Mouse (Mus musculus) lung, postnatal 0 days (tissue): ENCODE measurements around the gene Slc6a8. TPM values are rescaled to one million over a fixed set of nuclear protein-coding genes. Genes with fewer than 3 reads are reported as not detected.

Experiments
- ATAC-seq: fragments of 200-750 bp; cut with Nextera tagmentation; 2 replicates; pipeline ENCODE4 v1.8.0; 2017; ENCODE audit warnings: moderate library complexity
- DNase-seq: peaks from one replicate; pipeline ENCODE4 v3.0.0-alpha.2; 2016; ENCODE audit warnings: low spot score
- H3K27ac ChIP-seq: fragments of 300-500 bp; sonication (generic); 2 replicates; pipeline ENCODE4 v1.5.1; 2014; ENCODE audit warnings: antibody characterized with exemption, mild to moderate bottlenecking, low read length, mixed read lengths
- H3K27me3 ChIP-seq: fragments of 300-500 bp; sonication (generic); replicated peaks from 2 replicates; pipeline ENCODE4 v1.6.1; 2014; ENCODE audit warnings: low read length, mixed read lengths; ENCODE audit not compliant: insufficient read depth
- H3K36me3 ChIP-seq: fragments of 300-500 bp; sonication (generic); 2 replicates; pipeline ENCODE4 v1.6.1; 2014; ENCODE audit warnings: low read length, mixed read lengths; ENCODE audit not compliant: insufficient read depth
- H3K4me1 ChIP-seq: fragments of 300-500 bp; sonication (generic); 2 replicates; pipeline ENCODE4 v1.6.1; 2014; ENCODE audit warnings: antibody characterized with exemption, low read depth, low read length, mixed read lengths; ENCODE audit not compliant: insufficient read depth
- H3K4me2 ChIP-seq: fragments of 300-500 bp; sonication (generic); replicated peaks from 2 replicates; pipeline ENCODE4 v1.6.1; 2014; ENCODE audit warnings: low read depth, mild to moderate bottlenecking, low read length, moderate library complexity, mixed read lengths
- H3K4me3 ChIP-seq: fragments of 300-500 bp; sonication (generic); 2 replicates; pipeline ENCODE4 v1.5.1; 2014; ENCODE audit warnings: low read depth, low read length
- H3K9ac ChIP-seq: fragments of 300-500 bp; sonication (generic); replicated peaks from 2 replicates; pipeline ENCODE4 v1.6.1; 2014; ENCODE audit warnings: low read depth, mild to moderate bottlenecking
- H3K9me3 ChIP-seq: fragments of 300-500 bp; sonication (generic); 2 replicates; pipeline ENCODE4 v1.6.1; 2016; ENCODE audit warnings: low read length, mixed read lengths
- CTCF ChIP-seq: IDR thresholded peaks from 2 replicates; pipeline ENCODE4 v1.5.1; 2016; ENCODE audit warnings: antibody characterized with exemption, mild to moderate bottlenecking
- EP300 ChIP-seq: IDR thresholded peaks from 2 replicates; pipeline ENCODE4 v1.6.1; 2016; ENCODE audit warnings: antibody characterized with exemption, mild to moderate bottlenecking, control low read depth
- WGBS: fragments of 180-500 bp; shearing (Covaris S2); extraction: QIAGEN DNeasy Blood & Tissue Kit; methylation state at CpG from one replicate; pipeline ENCODE4 v1.1.7; 2014; 5-methylcytosine and 5-hydroxymethylcytosine counted together
- polyA plus RNA-seq: library from polyadenylated mRNA; unstranded; fragments of >200 nt; fragmentation: Nextera tagmentation; extraction: Ambion mirVana; gene quantifications from 2 replicates; pipeline ENCODE4 v1.2.1, GENCODE M21; 2015

Slc6a8 gene
- polyA plus RNA-seq, 1 experiment from 2014 or later, result 7.5 TPM

DNA sequence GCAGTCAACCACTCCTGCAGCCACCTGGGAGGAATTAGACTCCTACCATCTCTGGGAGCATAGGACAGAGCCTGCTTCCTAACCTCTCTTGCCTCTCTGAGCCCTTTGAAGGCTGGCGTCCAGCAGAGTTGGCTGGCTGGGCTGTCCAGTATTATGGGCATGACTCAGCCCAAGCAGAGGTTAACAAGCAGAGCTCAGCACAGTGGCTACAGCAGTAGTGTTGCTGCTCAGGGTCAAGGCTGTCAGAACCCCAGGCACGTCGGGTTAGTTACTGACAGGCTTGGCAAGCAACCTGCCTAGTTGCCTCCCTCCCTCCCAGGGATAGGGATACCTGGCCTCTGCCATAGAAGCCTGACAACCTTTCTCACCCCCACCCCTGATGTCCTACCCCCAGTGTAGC, 45.3 kb downstream of the Slc6a8 start:
- Histone ChIP-seq H3K36me3 (no peaks in the 10 kb centered on the region), H3K4me2 (peak overlapping the region; percentile 61), H3K9me3 (no peaks in the 10 kb centered on the region), H3K27ac (peak overlapping the region; percentile 87), H3K4me3 (no peak overlapping the region), H3K4me1 (no peaks in the 10 kb centered on the region), H3K9ac (no peak overlapping the region), H3K27me3 (no peaks in the 10 kb centered on the region)
- TF ChIP-seq CTCF (no peak), EP300 (no peak)
- ATAC-seq (no peak), DNase-seq (peak; percentile 13)
- WGBS, result 44% methylated on average over 3 of the region's 3 CpGs

DNA sequence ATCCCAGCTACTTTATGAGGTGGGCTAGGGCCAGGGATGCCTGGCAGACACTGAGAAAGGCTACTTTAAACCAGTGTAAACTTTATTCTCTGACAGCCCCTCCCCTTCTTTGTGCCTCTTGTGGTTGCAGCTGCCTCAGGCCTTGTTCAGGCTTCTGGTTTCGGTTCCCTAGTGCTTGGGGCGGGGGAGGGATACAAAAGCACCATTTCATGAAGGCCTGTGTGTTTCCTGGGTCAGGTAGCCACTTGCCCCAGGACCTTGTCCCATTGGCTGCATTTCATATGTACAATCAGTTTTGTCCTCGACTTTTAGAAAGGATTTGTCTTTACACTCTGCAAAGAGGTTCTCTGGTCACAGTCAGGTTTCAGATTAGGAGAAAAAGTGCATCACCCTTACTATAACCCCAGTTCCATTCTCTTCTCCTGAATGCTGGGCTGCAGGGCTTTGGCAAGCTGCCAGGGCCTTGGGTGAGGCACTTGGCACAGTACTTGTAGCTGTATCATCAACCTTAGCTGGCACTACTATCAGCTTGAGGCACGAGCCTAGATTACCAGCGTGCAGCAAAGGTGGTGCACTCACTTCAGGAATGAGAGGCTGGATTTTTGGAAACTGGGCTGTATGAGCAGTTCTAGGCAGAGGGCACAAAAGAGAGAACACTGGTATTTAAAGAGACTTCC, 45.9 kb downstream of the Slc6a8 start:
- Histone ChIP-seq H3K27me3 (no peaks in the 10 kb centered on the region), H3K9me3 (no peaks in the 10 kb centered on the region), H3K4me3 (no peak overlapping the region), H3K27ac (peak overlapping the region; percentile 87), H3K4me2 (peak overlapping the region; percentile 61), H3K9ac (no peak overlapping the region), H3K36me3 (no peaks in the 10 kb centered on the region), H3K4me1 (no peaks in the 10 kb centered on the region)
- 19% methylated on average over 5 of the region's 5 CpGs for WGBS
- ATAC-seq (no peak), DNase-seq (peak; percentile 42)
- no peak for TF ChIP-seq EP300
- no peak for TF ChIP-seq CTCF

DNA sequence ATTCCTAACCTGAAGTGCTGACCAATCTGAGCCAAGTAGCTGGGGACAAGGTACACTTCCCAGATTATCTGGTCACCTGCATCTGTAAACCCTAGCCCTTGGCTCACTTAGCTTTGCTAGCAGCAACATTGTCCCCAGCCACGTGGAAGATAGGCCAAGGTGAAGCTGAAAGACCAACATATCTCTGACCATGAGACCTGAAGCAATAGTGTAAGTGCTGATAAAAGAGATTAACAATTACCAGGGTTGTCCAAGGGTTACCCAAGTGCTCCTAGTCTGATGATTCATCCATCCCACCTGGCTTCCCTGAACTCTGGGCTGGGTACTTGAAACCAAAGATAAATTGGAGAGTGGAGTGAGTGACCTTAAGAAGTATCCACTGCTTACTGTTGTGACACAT, 58.0 kb downstream of the Slc6a8 start:
- H3K27me3 ChIP-seq, result no peaks in the 10 kb centered on the region
- no peak for DNase-seq
- 42% methylated on average over 1 of the region's 1 CpGs for WGBS
- H3K27ac ChIP-seq, result no peak overlapping the region
- no peak overlapping the region for H3K4me2 ChIP-seq
- no peak overlapping the region for H3K9ac ChIP-seq
- TF ChIP-seq CTCF (no peak), EP300 (no peak)
- H3K9me3 ChIP-seq, result no peaks in the 10 kb centered on the region
- no peaks in the 10 kb centered on the region for H3K4me1 ChIP-seq
- H3K36me3 ChIP-seq, result no peaks in the 10 kb centered on the region
- H3K4me3 ChIP-seq, result no peak overlapping the region
- ATAC-seq, result peak; percentile 28; the same call in 1 of the 2 replicates

Other genes starting within 250 kb of the Slc6a8 start
- gene Trex2, start 237.8 kb upstream of the Slc6a8 start, polyA plus RNA-seq, result 0.27 TPM in 1 of 2 replicates, not detected in the other
- 31.8 and 32.3 TPM in 2 replicates for gene Haus7, start 214.1 kb upstream of the Slc6a8 start, polyA plus RNA-seq
- gene Bgn, start 189.5 kb upstream of the Slc6a8 start, polyA plus RNA-seq, result 175 and 176 TPM in 2 replicates
- not detected in 2 replicates for gene Atp2b3, start 170.1 kb upstream of the Slc6a8 start, polyA plus RNA-seq
- 2.2 and 2.4 TPM in 2 replicates for gene Dusp9, start 33.7 kb upstream of the Slc6a8 start, polyA plus RNA-seq
- gene Pnck, start 13.0 kb upstream of the Slc6a8 start, polyA plus RNA-seq, result 3.9 and 5.5 TPM in 2 replicates
- gene Bcap31, start 43.0 kb downstream of the Slc6a8 start, polyA plus RNA-seq, result 321 and 324 TPM in 2 replicates
- gene Abcd1, start 43.4 kb downstream of the Slc6a8 start, polyA plus RNA-seq, result 34.7 and 35.7 TPM in 2 replicates
- gene Plxnb3, start 83.9 kb downstream of the Slc6a8 start, polyA plus RNA-seq, result 0.54 and 0.67 TPM in 2 replicates
- 2.2 and 2.3 TPM in 2 replicates for gene Srpk3, start 101.3 kb downstream of the Slc6a8 start, polyA plus RNA-seq
- 146 and 154 TPM in 2 replicates for gene Idh3g, start 113.7 kb downstream of the Slc6a8 start, polyA plus RNA-seq
- gene Ssr4, start 113.9 kb downstream of the Slc6a8 start, polyA plus RNA-seq, result 237 and 286 TPM in 2 replicates
- gene Pdzd4, start 151.8 kb downstream of the Slc6a8 start, polyA plus RNA-seq, result 0.20 and 0.32 TPM in 2 replicates
- 0.08 and 0.11 TPM in 2 replicates for gene Avpr2, start 219.0 kb downstream of the Slc6a8 start, polyA plus RNA-seq
- gene L1cam, start 223.0 kb downstream of the Slc6a8 start, polyA plus RNA-seq, result 0.86 and 0.98 TPM in 2 replicates
- 1.9 and 2.3 TPM in 2 replicates for gene Arhgap4, start 248.7 kb downstream of the Slc6a8 start, polyA plus RNA-seq
- 54.6 and 55.3 TPM in 2 replicates for gene Naa10, start 248.8 kb downstream of the Slc6a8 start, polyA plus RNA-seq